Mouse (Mus musculus) neural tube, embryonic 14.5 days (tissue): Measurements from ENCODE around the gene Tspan3. TPM values are rescaled to one million over a fixed set of nuclear protein-coding genes. Genes with fewer than 3 reads are reported as not detected.

ENCODE experiments used
- ATAC-seq: fragments of 200-750 bp; cut with Nextera tagmentation; 2 replicates; pipeline ENCODE4 v1.8.0; 2017; ENCODE audit warnings: low read depth, mild to moderate bottlenecking, moderate TSS enrichment, moderate library complexity
- H3K27ac ChIP-seq: fragments of 300-500 bp; sonication (generic); 2 replicates; pipeline ENCODE4 v1.5.1; 2014; ENCODE audit warnings: low read depth, mild to moderate bottlenecking, control low read depth, low read length, moderate library complexity, mixed read lengths
- H3K27me3 ChIP-seq: fragments of 300-500 bp; sonication (generic); 2 replicates; pipeline ENCODE4 v1.6.1; 2014; ENCODE audit warnings: low read length; ENCODE audit not compliant: control insufficient read depth, insufficient read depth
- H3K36me3 ChIP-seq: fragments of 300-500 bp; sonication (generic); 2 replicates; pipeline ENCODE4 v1.6.1; 2014; ENCODE audit warnings: low read length, mixed read lengths; ENCODE audit not compliant: control insufficient read depth, insufficient read depth
- H3K4me1 ChIP-seq: fragments of 300-500 bp; sonication (generic); 2 replicates; pipeline ENCODE4 v1.6.1; 2014; ENCODE audit warnings: low read length; ENCODE audit not compliant: control insufficient read depth, insufficient read depth
- H3K4me2 ChIP-seq: fragments of 300-500 bp; sonication (generic); 2 replicates; pipeline ENCODE4 v1.6.1; 2014; ENCODE audit warnings: mild to moderate bottlenecking, low read depth, low read length, control low read depth
- H3K4me3 ChIP-seq: fragments of 300-500 bp; sonication (generic); 2 replicates; pipeline ENCODE4 v1.5.1; 2014; ENCODE audit warnings: low read depth, low read length, control low read depth, mixed read lengths
- H3K9ac ChIP-seq: fragments of 300-500 bp; sonication (generic); replicated peaks from 2 replicates; pipeline ENCODE4 v1.6.1; 2014; ENCODE audit warnings: low read depth, mild to moderate bottlenecking, control low read depth, low read length, mixed read lengths
- H3K9me3 ChIP-seq: fragments of 300-500 bp; sonication (generic); 2 replicates; pipeline ENCODE4 v1.6.1; 2016; ENCODE audit warnings: low read length; ENCODE audit not compliant: control insufficient read depth
- WGBS: fragments of 180-500 bp; shearing (Covaris S2); extraction: QIAGEN DNeasy Blood & Tissue Kit; methylation state at CpG from one replicate; pipeline ENCODE4 v1.1.7; 2014; 5-methylcytosine and 5-hydroxymethylcytosine counted together
- polyA plus RNA-seq: library from polyadenylated mRNA; unstranded; fragments of >200 nt; fragmentation: Nextera tagmentation; extraction: Ambion mirVana; gene quantifications from 2 replicates; pipeline ENCODE4 v1.2.1, GENCODE M21; 2014

The Tspan3 gene
- polyA plus RNA-seq = 598 and 623 TPM in 2 replicates

- Histone ChIP-seq H3K4me3 (no peak within 1 kb of the TSS), H3K4me1 (no peaks in the 10 kb centered on the region; the same call in 1 of the 2 replicates), H3K27me3 (no peaks in the 10 kb centered on the region), H3K9ac (no peak within 1 kb of the TSS), H3K27ac (no peak within 1 kb of the TSS), H3K9me3 (no peaks in the 10 kb centered on the region), H3K4me2 (no peak within 1 kb of the TSS), H3K36me3 (no peaks in the 10 kb centered on the region)
- ATAC-seq = no peak
- 93% methylated on average over 6 of the region's 6 CpGs for WGBS
Measured at GRCm38 (mm10) chr9:56165377-56165776, at the start of gene Tspan3. Gene Tspan3 (minus strand): TSS chr9:56165477.

GRCm38 (mm10) chr9:56213451-56214291 lies 48.4 kb upstream of the Tspan3 start:
- Histone ChIP-seq H3K27me3 (no peaks in the 10 kb centered on the region), H3K36me3 (no peaks in the 10 kb centered on the region), H3K4me3 (0 out of 2 replicates have a peak overlapping the region, but pooled peaks have one; percentile 6), H3K4me1 (peaks cover 11% of the 10 kb centered on the region; the same call in 1 of the 2 replicates), H3K4me2 (peak overlapping the region; percentile 39), H3K9me3 (no peaks in the 10 kb centered on the region), H3K27ac (0 out of 2 replicates have a peak overlapping the region, but pooled peaks have one; percentile 40), H3K9ac (peak overlapping the region; percentile 26; the same call in 1 of the 2 replicates)
- WGBS = 18% methylated on average over 11 of the region's 11 CpGs
- no peak for ATAC-seq

GRCm38 (mm10) chr9:56208817-56209216 lies 43.5 kb upstream of the Tspan3 start:
- no peak for ATAC-seq
- no peaks in the 10 kb centered on the region for H3K9me3 ChIP-seq
- H3K27me3 ChIP-seq = no peaks in the 10 kb centered on the region
- peaks cover 5% of the 10 kb centered on the region; the same call in 1 of the 2 replicates for H3K4me1 ChIP-seq
- no peak overlapping the region for H3K4me2 ChIP-seq
- H3K27ac ChIP-seq = no peak overlapping the region
- peaks cover 5% of the 10 kb centered on the region; the same call in 1 of the 2 replicates for H3K36me3 ChIP-seq
- WGBS = 86% methylated on average over 8 of the region's 8 CpGs
- no peak overlapping the region for H3K4me3 ChIP-seq
- H3K9ac ChIP-seq = no peak overlapping the region

GRCm38 (mm10) chr9:56207516-56207915 lies 42.2 kb upstream of the Tspan3 start:
- no peaks in the 10 kb centered on the region for H3K4me1 ChIP-seq
- no peak overlapping the region for H3K4me2 ChIP-seq
- no peak overlapping the region for H3K27ac ChIP-seq
- H3K9me3 ChIP-seq = no peaks in the 10 kb centered on the region
- H3K4me3 ChIP-seq = no peak overlapping the region
- WGBS = 81% methylated on average over 5 of the region's 5 CpGs
- peaks cover 5% of the 10 kb centered on the region; the same call in 1 of the 2 replicates for H3K36me3 ChIP-seq
- no peaks in the 10 kb centered on the region for H3K27me3 ChIP-seq
- no peak for ATAC-seq
- no peak overlapping the region for H3K9ac ChIP-seq

- WGBS = 96% methylated on average over 10 of the region's 10 CpGs
- Histone ChIP-seq H3K27me3 (no peaks in the 10 kb centered on the region), H3K9ac (no peak overlapping the region), H3K27ac (no peak overlapping the region), H3K4me1 (no peaks in the 10 kb centered on the region), H3K4me2 (no peak overlapping the region), H3K9me3 (no peaks in the 10 kb centered on the region), H3K36me3 (peaks cover 5% of the 10 kb centered on the region; the same call in 1 of the 2 replicates), H3K4me3 (no peak overlapping the region)
- no peak for ATAC-seq
Measured at GRCm38 (mm10) chr9:56207083-56207482, 41.8 kb upstream of the Tspan3 start.

- Histone ChIP-seq H3K27me3 (no peaks in the 10 kb centered on the region), H3K4me3 (no peak overlapping the region), H3K4me2 (no peak overlapping the region), H3K27ac (no peak overlapping the region), H3K4me1 (0 out of 2 replicates have a peak, but pooled peaks cover 2% of the 10 kb centered on the region), H3K9me3 (no peaks in the 10 kb centered on the region), H3K36me3 (peaks cover 5% of the 10 kb centered on the region; the same call in 1 of the 2 replicates), H3K9ac (no peak overlapping the region)
- WGBS = 93% methylated on average over 11 of the region's 11 CpGs
- no peak for ATAC-seq
Measured at GRCm38 (mm10) chr9:56205336-56205735, 40.1 kb upstream of the Tspan3 start.

GRCm38 (mm10) chr9:56204316-56204715 lies 39.0 kb upstream of the Tspan3 start:
- Histone ChIP-seq H3K27ac (no peak overlapping the region), H3K9me3 (no peaks in the 10 kb centered on the region), H3K36me3 (peaks cover 5% of the 10 kb centered on the region; the same call in 1 of the 2 replicates), H3K4me2 (no peak overlapping the region), H3K9ac (no peak overlapping the region), H3K4me3 (no peak overlapping the region), H3K4me1 (0 out of 2 replicates have a peak, but pooled peaks cover 2% of the 10 kb centered on the region), H3K27me3 (no peaks in the 10 kb centered on the region)
- no peak for ATAC-seq
- WGBS = 91% methylated on average over 4 of the region's 4 CpGs

GRCm38 (mm10) chr9:56200645-56201314 lies 35.5 kb upstream of the Tspan3 start:
- Histone ChIP-seq H3K27me3 (no peaks in the 10 kb centered on the region), H3K4me2 (no peak overlapping the region)
- peak; percentile 82 for ATAC-seq

More at GRCm38 (mm10) chr9:56200645-56201314, 35.5 kb upstream of the Tspan3 start:
- no peak overlapping the region for H3K9ac ChIP-seq
- 0 out of 2 replicates have a peak, but pooled peaks cover under 1% of the 10 kb centered on the region for H3K36me3 ChIP-seq
- 0 out of 2 replicates have a peak, but pooled peaks cover 2% of the 10 kb centered on the region for H3K4me1 ChIP-seq
- 43% methylated on average over 14 of the region's 14 CpGs for WGBS
- H3K4me3 ChIP-seq = no peak overlapping the region
- no peaks in the 10 kb centered on the region for H3K9me3 ChIP-seq
- no peak overlapping the region for H3K27ac ChIP-seq
